Mouse (Mus musculus): ENCODE measurements at regions not wholly inside any gene's neighbourhood (a gene's known extent, or its start where the extent isn't known, plus 50 kb on each side); places are given as distances from the start of the nearest gene placed in this dataset.

DNA sequence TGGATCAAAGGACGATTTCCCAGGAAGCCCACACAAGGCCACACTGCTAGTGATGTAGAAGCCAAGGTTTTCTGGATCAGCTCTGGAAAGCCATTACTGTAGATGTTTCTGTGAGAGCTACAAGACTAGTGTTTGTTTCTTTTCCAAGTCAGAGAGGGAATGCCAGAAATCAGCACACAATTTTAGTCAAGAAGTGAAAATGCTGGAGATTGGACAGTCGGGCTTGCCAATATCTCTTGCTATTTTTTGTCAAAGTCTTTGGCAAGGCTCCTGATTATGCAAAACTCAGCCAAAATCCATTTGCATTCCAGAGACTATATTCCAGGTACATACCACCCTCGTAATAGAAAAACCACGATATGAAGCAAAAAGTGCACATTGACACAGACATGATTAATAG, 279.3 kb downstream of the Cdh9 start:
- 89% methylated on average over 4 of the region's 4 CpGs for WGBS
- no peak overlapping the region for H3K9ac ChIP-seq
- ATAC-seq (ENCODE audit: low FRiP score) (no peak), DNase-seq (ENCODE audit: low spot score) (no peak)
- no peaks in the 10 kb centered on the region for H3K36me3 ChIP-seq (replicated peaks; ENCODE audit: control insufficient read depth, insufficient read depth)
- H3K9me3 ChIP-seq (ENCODE audit: control insufficient read depth, low read length) = no peaks in the 10 kb centered on the region
- no peak overlapping the region for H3K4me2 ChIP-seq (replicated peaks)
- H3K27ac ChIP-seq = no peak overlapping the region
- no peaks in the 10 kb centered on the region for H3K4me1 ChIP-seq (replicated peaks; ENCODE audit: control insufficient read depth, insufficient read depth, low read length)
- no peak overlapping the region for H3K4me3 ChIP-seq (replicated peaks; ENCODE audit: low read length)
- H3K27me3 ChIP-seq (ENCODE audit: control insufficient read depth, insufficient read depth, low read length) = no peaks in the 10 kb centered on the region

GRCm38 (mm10) chr15:17048867-17049628, 320.5 kb downstream of the Cdh9 start:
- H3K4me3 ChIP-seq (replicated peaks; ENCODE audit: low read length) = no peak overlapping the region
- ATAC-seq (ENCODE audit: low FRiP score) (no peak), DNase-seq (ENCODE audit: low spot score) (no peak)
- H3K27ac ChIP-seq = no peak overlapping the region
- H3K27me3 ChIP-seq (ENCODE audit: control insufficient read depth, insufficient read depth, low read length) = no peaks in the 10 kb centered on the region
- H3K9ac ChIP-seq = no peak overlapping the region
- no peaks in the 10 kb centered on the region for H3K9me3 ChIP-seq (ENCODE audit: control insufficient read depth, low read length)
- H3K4me2 ChIP-seq (replicated peaks) = no peak overlapping the region
- H3K36me3 ChIP-seq (replicated peaks; ENCODE audit: control insufficient read depth, insufficient read depth) = no peaks in the 10 kb centered on the region
- no peaks in the 10 kb centered on the region for H3K4me1 ChIP-seq (replicated peaks; ENCODE audit: control insufficient read depth, insufficient read depth, low read length)
- 49% methylated on average over 2 of the region's 2 CpGs for WGBS

DNA sequence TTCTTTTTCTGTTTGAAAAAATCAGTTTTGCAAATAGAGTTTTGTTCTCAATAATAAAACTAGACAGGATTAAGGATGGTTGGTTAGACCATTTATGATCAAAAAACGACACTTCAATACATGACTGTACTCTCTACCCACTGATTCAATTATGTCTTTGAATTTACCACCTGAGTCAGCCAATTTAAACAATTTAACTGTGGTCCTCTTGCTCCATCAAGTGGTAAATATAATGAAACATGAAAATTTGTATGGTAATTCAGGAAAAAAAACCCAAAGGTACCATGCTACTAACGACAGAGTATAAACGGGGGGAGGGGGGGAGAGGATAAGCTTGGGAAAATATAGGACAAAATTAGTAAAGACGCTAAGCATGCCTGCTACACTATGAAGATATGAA, 341.2 kb downstream of the Cdh9 start:
- no peak overlapping the region for H3K4me2 ChIP-seq (replicated peaks)
- H3K4me3 ChIP-seq (replicated peaks; ENCODE audit: low read length) = no peak overlapping the region
- H3K4me1 ChIP-seq (replicated peaks; ENCODE audit: control insufficient read depth, insufficient read depth, low read length) = no peaks in the 10 kb centered on the region
- no peaks in the 10 kb centered on the region for H3K9me3 ChIP-seq (ENCODE audit: control insufficient read depth, low read length)
- no peak overlapping the region for H3K27ac ChIP-seq
- no peak for ATAC-seq (ENCODE audit: low FRiP score)
- H3K9ac ChIP-seq = no peak overlapping the region
- H3K27me3 ChIP-seq (ENCODE audit: control insufficient read depth, insufficient read depth, low read length) = no peaks in the 10 kb centered on the region
- DNase-seq (ENCODE audit: low spot score) = peak; percentile 41
- H3K36me3 ChIP-seq (replicated peaks; ENCODE audit: control insufficient read depth, insufficient read depth) = no peaks in the 10 kb centered on the region
- whole genome bisulfite sequencing = 69% methylated on average over 4 of the region's 4 CpGs

- Histone ChIP-seq H3K36me3 (replicated peaks; ENCODE audit: control insufficient read depth, insufficient read depth) (no peaks in the 10 kb centered on the region), H3K4me1 (replicated peaks; ENCODE audit: control insufficient read depth, insufficient read depth, low read length) (no peaks in the 10 kb centered on the region), H3K4me2 (replicated peaks) (no peak overlapping the region), H3K9me3 (ENCODE audit: control insufficient read depth, low read length) (no peaks in the 10 kb centered on the region), H3K9ac (no peak overlapping the region), H3K27ac (no peak overlapping the region), H3K4me3 (replicated peaks; ENCODE audit: low read length) (no peak overlapping the region), H3K27me3 (ENCODE audit: control insufficient read depth, insufficient read depth, low read length) (no peaks in the 10 kb centered on the region)
- WGBS = 68% methylated on average over 2 of the region's 2 CpGs
- ATAC-seq (ENCODE audit: low FRiP score) (no peak), DNase-seq (ENCODE audit: low spot score) (no peak)
These were observed 355.5 kb downstream of the Cdh9 start for GRCm38 (mm10) chr15:17084030-17084429.

DNA sequence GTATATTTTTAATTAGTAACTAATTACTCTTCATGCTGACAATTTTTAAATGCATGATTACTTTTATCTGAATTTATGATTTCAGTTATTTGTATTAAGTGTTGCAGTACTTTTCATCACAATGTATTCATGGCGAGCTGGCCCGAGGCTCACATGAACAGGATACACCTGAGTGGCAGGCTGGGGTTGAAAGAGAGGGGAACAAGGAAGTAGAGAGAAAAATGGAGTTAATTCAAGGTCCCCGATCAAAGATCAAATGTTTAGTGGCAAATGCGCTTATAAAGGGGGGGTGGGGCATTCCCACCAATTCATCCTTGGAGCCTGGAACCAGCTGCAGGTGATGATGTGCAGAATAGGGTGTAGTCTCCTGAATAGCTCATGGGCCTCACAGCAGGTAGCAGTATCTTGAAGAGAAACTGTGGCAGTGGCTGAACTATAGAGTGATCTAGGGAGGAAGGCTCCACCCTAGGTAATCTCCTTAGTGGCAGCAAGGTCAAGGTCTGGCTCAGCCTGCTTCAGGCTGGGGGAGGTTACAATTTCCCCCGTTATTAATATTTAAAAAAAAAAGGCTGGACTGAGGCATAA, 360.2 kb downstream of the Cdh9 start:
- no peak for ATAC-seq (ENCODE audit: low FRiP score)
- no peak overlapping the region for H3K4me2 ChIP-seq (replicated peaks)
- H3K27ac ChIP-seq = no peak overlapping the region
- DNase-seq (ENCODE audit: low spot score) = no peak
- WGBS = 93% methylated on average over 5 of the region's 5 CpGs
- H3K27me3 ChIP-seq (ENCODE audit: control insufficient read depth, insufficient read depth, low read length) = no peaks in the 10 kb centered on the region
- H3K4me3 ChIP-seq (replicated peaks; ENCODE audit: low read length) = no peak overlapping the region
- no peaks in the 10 kb centered on the region for H3K36me3 ChIP-seq (replicated peaks; ENCODE audit: control insufficient read depth, insufficient read depth)
- no peak overlapping the region for H3K9ac ChIP-seq
- H3K9me3 ChIP-seq (ENCODE audit: control insufficient read depth, low read length) = no peaks in the 10 kb centered on the region
- H3K4me1 ChIP-seq (replicated peaks; ENCODE audit: control insufficient read depth, insufficient read depth, low read length) = no peaks in the 10 kb centered on the region

GRCm38 (mm10) chr15:17098927-17099326, 370.4 kb downstream of the Cdh9 start:
- ATAC-seq (ENCODE audit: low FRiP score) (no peak), DNase-seq (ENCODE audit: low spot score) (peak; percentile 64)
- no peaks in the 10 kb centered on the region for H3K36me3 ChIP-seq (replicated peaks; ENCODE audit: control insufficient read depth, insufficient read depth)

DNA sequence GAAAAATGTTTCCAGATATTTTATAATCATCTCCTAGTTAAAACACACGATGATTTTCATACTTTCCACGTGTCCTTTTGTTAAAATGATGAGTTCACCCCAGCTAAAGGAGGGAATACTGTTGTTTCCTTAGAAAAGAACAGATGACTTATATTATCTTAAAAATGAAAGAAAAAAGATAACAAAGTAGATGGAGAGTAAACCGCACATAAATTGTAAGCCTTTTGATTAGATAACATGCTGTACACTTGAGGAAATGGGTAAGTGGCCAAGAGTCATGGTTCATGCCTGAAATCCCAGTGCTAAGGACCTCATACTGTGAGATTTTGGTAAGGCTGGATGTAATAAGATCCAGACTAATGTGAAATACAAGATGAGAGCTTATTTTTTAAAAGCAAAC, 372.6 kb downstream of the Cdh9 start:
- Histone ChIP-seq H3K36me3 (replicated peaks; ENCODE audit: control insufficient read depth, insufficient read depth) (no peaks in the 10 kb centered on the region), H3K9ac (no peak overlapping the region), H3K9me3 (ENCODE audit: control insufficient read depth, low read length) (0 out of 2 replicates have a peak, but pooled peaks cover 2% of the 10 kb centered on the region), H3K4me2 (replicated peaks) (no peak overlapping the region), H3K4me3 (replicated peaks; ENCODE audit: low read length) (no peak overlapping the region), H3K4me1 (replicated peaks; ENCODE audit: control insufficient read depth, insufficient read depth, low read length) (no peaks in the 10 kb centered on the region), H3K27ac (no peak overlapping the region), H3K27me3 (ENCODE audit: control insufficient read depth, insufficient read depth, low read length) (no peaks in the 10 kb centered on the region)
- ATAC-seq (ENCODE audit: low FRiP score) (no peak), DNase-seq (ENCODE audit: low spot score) (no peak)
- WGBS = 84% methylated on average over 3 of the region's 3 CpGs

More at GRCm38 (mm10) chr15:17098927-17099326, 370.4 kb downstream of the Cdh9 start:
- Histone ChIP-seq H3K9ac (no peak overlapping the region), H3K9me3 (ENCODE audit: control insufficient read depth, low read length) (peaks cover 20% of the 10 kb centered on the region; the same call in 1 of the 2 replicates), H3K27ac (no peak overlapping the region), H3K4me1 (replicated peaks; ENCODE audit: control insufficient read depth, insufficient read depth, low read length) (no peaks in the 10 kb centered on the region), H3K27me3 (ENCODE audit: control insufficient read depth, insufficient read depth, low read length) (no peaks in the 10 kb centered on the region), H3K4me3 (replicated peaks; ENCODE audit: low read length) (no peak overlapping the region), H3K4me2 (replicated peaks) (no peak overlapping the region)
- 3% methylated on average over 4 of the region's 4 CpGs for WGBS

- no peaks in the 10 kb centered on the region for H3K27me3 ChIP-seq (ENCODE audit: control insufficient read depth, insufficient read depth, low read length)
- DNase-seq (ENCODE audit: low spot score) = no peak
- no peak for ATAC-seq (ENCODE audit: low FRiP score)
- no peaks in the 10 kb centered on the region for H3K9me3 ChIP-seq (ENCODE audit: control insufficient read depth, low read length)
- no peak overlapping the region for H3K4me2 ChIP-seq (replicated peaks)
- no peak overlapping the region for H3K4me3 ChIP-seq (replicated peaks; ENCODE audit: low read length)
- no peak overlapping the region for H3K9ac ChIP-seq
- no peaks in the 10 kb centered on the region for H3K36me3 ChIP-seq (replicated peaks; ENCODE audit: control insufficient read depth, insufficient read depth)
- H3K4me1 ChIP-seq (replicated peaks; ENCODE audit: control insufficient read depth, insufficient read depth, low read length) = no peaks in the 10 kb centered on the region
- no peak overlapping the region for H3K27ac ChIP-seq
- 48% methylated on average over 1 of the region's 1 CpGs for WGBS
These were observed 407.2 kb downstream of the Cdh9 start for GRCm38 (mm10) chr15:17135721-17136120.

- 18% methylated on average over 2 of the region's 2 CpGs for WGBS
- no peak overlapping the region for H3K27ac ChIP-seq
- no peak for DNase-seq (ENCODE audit: low spot score)
- no peak overlapping the region for H3K4me3 ChIP-seq (replicated peaks; ENCODE audit: low read length)
- ATAC-seq (ENCODE audit: low FRiP score) = no peak
- no peaks in the 10 kb centered on the region for H3K36me3 ChIP-seq (replicated peaks; ENCODE audit: control insufficient read depth, insufficient read depth)
- H3K4me2 ChIP-seq (replicated peaks) = no peak overlapping the region
- no peaks in the 10 kb centered on the region for H3K9me3 ChIP-seq (ENCODE audit: control insufficient read depth, low read length)
- no peaks in the 10 kb centered on the region for H3K4me1 ChIP-seq (replicated peaks; ENCODE audit: control insufficient read depth, insufficient read depth, low read length)
- H3K27me3 ChIP-seq (ENCODE audit: control insufficient read depth, insufficient read depth, low read length) = no peaks in the 10 kb centered on the region
- no peak overlapping the region for H3K9ac ChIP-seq
These were observed 451.6 kb downstream of the Cdh9 start for GRCm38 (mm10) chr15:17180164-17180563.

Measured in hindbrain, embryonic 14.5 days (tissue).